Mouse (Mus musculus) adrenal gland, adult (tissue): ENCODE measurements around the gene Mdk.

Experiments
- DNase-seq, 2 experiments: peaks; one replicate each; pipeline ENCODE4 v3.0.0; 2022 to 2023; ENCODE audit warnings: low spot score in 1 of 2; ENCODE audit not compliant: inconsistent age in 2 of 2

The Mdk gene

GRCm38 (mm10) chr2:91916346-91916977, 15.6 kb downstream of the Mdk start:
- DNase-seq = no peak

- no peak for DNase-seq
These were observed 18.6 kb downstream of the Mdk start for GRCm38 (mm10) chr2:91913328-91914110.

- no peak for DNase-seq
These were observed 19.5 kb downstream of the Mdk start for GRCm38 (mm10) chr2:91912616-91913015.

- DNase-seq = peak; percentile 20 to 89
These were observed 26.0 kb downstream of the Mdk start for GRCm38 (mm10) chr2:91906141-91906540.

- DNase-seq = no peak
These were observed 27.3 kb downstream of the Mdk start for GRCm38 (mm10) chr2:91904618-91905307.

- DNase-seq = no peak
These were observed 28.7 kb downstream of the Mdk start for GRCm38 (mm10) chr2:91903171-91903925.

GRCm38 (mm10) chr2:91902336-91902735, 29.8 kb downstream of the Mdk start:
- no peak for DNase-seq

- no peak for DNase-seq
These were observed 31.7 kb downstream of the Mdk start for GRCm38 (mm10) chr2:91900431-91900830.

- no peak for DNase-seq
These were observed 33.0 kb downstream of the Mdk start for GRCm38 (mm10) chr2:91899141-91899540.

- DNase-seq = no peak
These were observed 34.1 kb downstream of the Mdk start for GRCm38 (mm10) chr2:91897968-91898367.

GRCm38 (mm10) chr2:91895401-91895800, 36.7 kb downstream of the Mdk start:
- no peak for DNase-seq

GRCm38 (mm10) chr2:91894716-91895115, 37.4 kb downstream of the Mdk start:
- no peak for DNase-seq

- no peak for DNase-seq
These were observed 47.5 kb downstream of the Mdk start for GRCm38 (mm10) chr2:91884616-91885015.

- no peak for DNase-seq
These were observed 48.1 kb downstream of the Mdk start for GRCm38 (mm10) chr2:91883961-91884360.
